Comparison of ENCODE assay signal across 18 mouse cellular contexts in genomic region chr12:71522451-71522850, GRCm38 (mm10).
A peak's percentile ranks its signal among the peaks of the same experiment; 100 is the strongest.
DNase-seq lines count a peak whose midpoint lies in the region; ATAC-seq and TF ChIP-seq lines count a peak whose summit lies in the region.
"Had no signal": no experiment of that assay in that cellular context is flagged by ENCODE, and none has a peak within 500 bp of the region (broad histone marks: within the 10 kb centered on the region; RNA-seq: fewer than 3 reads in every experiment).

No protein-coding gene starts in this region.

- H3K4me2 ChIP-seq in intestine, embryonic 14.5 days (ENCODE audit: low read length), result no peak overlapping the region
- H3K4me2 ChIP-seq in intestine, postnatal 0 days (replicated peaks; ENCODE audit: low read depth), result no peak overlapping the region
- H3K4me2 ChIP-seq in stomach, embryonic 14.5 days (replicated peaks; ENCODE audit: low read depth, low read length), result no peak overlapping the region
- no peak overlapping the region for H3K4me2 ChIP-seq in stomach, postnatal 0 days (replicated peaks; ENCODE audit: low read depth)
- H3K4me2 ChIP-seq: embryonic facial prominence, embryonic 15.5 days; hindbrain, embryonic 14.5 days; liver, embryonic 11.5 days; neural tube, embryonic 12.5 days had no signal

- TF ChIP-seq CTCF in intestine, postnatal 0 days (IDR thresholded peaks at IDR 0.05; ENCODE audit: low read depth), result no peak
- no peak for TF ChIP-seq CTCF in stomach, postnatal 0 days (IDR thresholded peaks at IDR 0.05; ENCODE audit: low read depth)

- H3K9me3 ChIP-seq in intestine, embryonic 14.5 days (ENCODE audit: control insufficient read depth, low read length), result no peaks in the 10 kb centered on the region
- no peaks in the 10 kb centered on the region for H3K9me3 ChIP-seq in intestine, postnatal 0 days (ENCODE audit: control insufficient read depth)
- H3K9me3 ChIP-seq in stomach, embryonic 14.5 days (ENCODE audit: control insufficient read depth, low read depth, low read length), result no peaks in the 10 kb centered on the region
- no peaks in the 10 kb centered on the region for H3K9me3 ChIP-seq in stomach, postnatal 0 days (ENCODE audit: control insufficient read depth, low read length)
- H3K9me3 ChIP-seq: embryonic facial prominence, embryonic 15.5 days; megakaryocyte, embryonic 14.5 days; neural tube, embryonic 12.5 days had no signal

- ATAC-seq in cerebellum, adult (ENCODE audit: insufficient number of reproducible peaks, low FRiP score, low TSS enrichment), result 0 out of 2 replicates have a peak, but pooled peaks have one; percentile 52
- no peak for ATAC-seq in intestine, embryonic 14.5 days (replicated peaks; ENCODE audit: low FRiP score, low TSS enrichment, low read depth)
- ATAC-seq in intestine, postnatal 0 days, result no peak
- no peak for ATAC-seq in stomach, embryonic 14.5 days (ENCODE audit: insufficient number of reproducible peaks, insufficient read depth, low FRiP score, low read depth)
- no peak for ATAC-seq in stomach, postnatal 0 days (ENCODE audit: low FRiP score, low TSS enrichment)
- ATAC-seq: activated CD4-positive, CD25-positive, alpha-beta regulatory T cell, adult 4 months had no signal

- H3K36me3 ChIP-seq in intestine, embryonic 14.5 days (ENCODE audit: control insufficient read depth, insufficient read depth, low read length), result no peaks in the 10 kb centered on the region
- H3K36me3 ChIP-seq in intestine, postnatal 0 days (ENCODE audit: control insufficient read depth, insufficient read depth), result no peaks in the 10 kb centered on the region
- H3K36me3 ChIP-seq in stomach, embryonic 14.5 days (ENCODE audit: control insufficient read depth, insufficient read depth, low read length), result no peaks in the 10 kb centered on the region
- no peaks in the 10 kb centered on the region for H3K36me3 ChIP-seq in stomach, postnatal 0 days (ENCODE audit: control insufficient read depth, insufficient read depth, low read length)
- H3K36me3 ChIP-seq: embryonic facial prominence, embryonic 15.5 days; neural tube, embryonic 12.5 days had no signal

- H3K27ac ChIP-seq in intestine, embryonic 14.5 days (ENCODE audit: low read depth), result peak overlapping the region; percentile 75
- no peak overlapping the region for H3K27ac ChIP-seq in intestine, postnatal 0 days (ENCODE audit: low read depth, low read length)
- H3K27ac ChIP-seq in stomach, embryonic 14.5 days (ENCODE audit: low read length), result peak overlapping the region; percentile 75; the same call in 1 of the 2 replicates
- H3K27ac ChIP-seq in stomach, postnatal 0 days (replicated peaks), result no peak overlapping the region
- H3K27ac ChIP-seq: embryonic facial prominence, embryonic 15.5 days; hindbrain, embryonic 14.5 days; neural tube, embryonic 12.5 days had no signal

- H3K4me3 ChIP-seq in intestine, embryonic 14.5 days (ENCODE audit: low read depth, low read length), result no peak overlapping the region
- no peak overlapping the region for H3K4me3 ChIP-seq in intestine, postnatal 0 days (ENCODE audit: low read depth, low read length)
- no peak overlapping the region for H3K4me3 ChIP-seq in stomach, embryonic 14.5 days (ENCODE audit: low read depth, low read length)
- no peak overlapping the region for H3K4me3 ChIP-seq in stomach, postnatal 0 days (ENCODE audit: low read depth, low read length)
- H3K4me3 ChIP-seq: embryonic facial prominence, embryonic 15.5 days; megakaryocyte, embryonic 14.5 days; neural tube, embryonic 12.5 days had no signal

- no peaks in the 10 kb centered on the region for H3K27me3 ChIP-seq in intestine, embryonic 14.5 days (replicated peaks; ENCODE audit: control insufficient read depth, insufficient read depth, low read length)
- no peaks in the 10 kb centered on the region for H3K27me3 ChIP-seq in intestine, postnatal 0 days (replicated peaks; ENCODE audit: control insufficient read depth, insufficient read depth, low read length)
- no peaks in the 10 kb centered on the region for H3K27me3 ChIP-seq in stomach, embryonic 14.5 days (ENCODE audit: control insufficient read depth, insufficient read depth, low read length)
- no peaks in the 10 kb centered on the region for H3K27me3 ChIP-seq in stomach, postnatal 0 days (ENCODE audit: control insufficient read depth, insufficient read depth, low read length)
- H3K27me3 ChIP-seq: embryonic facial prominence, embryonic 15.5 days; neural tube, embryonic 12.5 days had no signal

- TF ChIP-seq EP300 in stomach, postnatal 0 days (optimal IDR thresholded peaks at IDR 0.05), result no peak

- WGBS in intestine, embryonic 14.5 days, result 33% methylated on average over 5 of the region's 5 CpGs
- 45% methylated on average over 5 of the region's 5 CpGs for WGBS in intestine, postnatal 0 days
- WGBS in stomach, embryonic 14.5 days, result 34% methylated on average over 5 of the region's 5 CpGs
- 21% methylated on average over 5 of the region's 5 CpGs for whole genome bisulfite sequencing in stomach, postnatal 0 days

- no peak for DNase-seq in cerebellum, adult 11 months
- DNase-seq in intestine, embryonic 14.5 days (ENCODE audit: low spot score), result no peak
- no peak for DNase-seq in stomach, postnatal 0 days (ENCODE audit: low spot score)
- DNase-seq in frontal cortex, postnatal 10 days (ENCODE audit: low spot score in 2 of 2), result no peak
- DNase-seq in layer of hippocampus, adult 9-10 months (ENCODE audit: low spot score), result no peak
- DNase-seq: kidney, adult 8-10 months; layer of hippocampus, adult 9-11 months; right cerebral cortex, postnatal 4 days; thymus, postnatal 4 days had no signal

- H3K9ac ChIP-seq in intestine, embryonic 14.5 days (ENCODE audit: low read length), result no peak overlapping the region
- H3K9ac ChIP-seq in intestine, postnatal 0 days (ENCODE audit: low read depth, low read length), result no peak overlapping the region
- no peak overlapping the region for H3K9ac ChIP-seq in stomach, embryonic 14.5 days (replicated peaks; ENCODE audit: low read depth, low read length)
- H3K9ac ChIP-seq in stomach, postnatal 0 days (ENCODE audit: low read length), result no peak overlapping the region
- H3K9ac ChIP-seq: embryonic facial prominence, embryonic 15.5 days; hindbrain, embryonic 14.5 days; neural tube, embryonic 12.5 days had no signal

- peaks cover 22% of the 10 kb centered on the region for H3K4me1 ChIP-seq in intestine, embryonic 14.5 days (replicated peaks; ENCODE audit: control insufficient read depth, insufficient read depth, low read length)
- no peaks in the 10 kb centered on the region for H3K4me1 ChIP-seq in intestine, postnatal 0 days (replicated peaks; ENCODE audit: control insufficient read depth, insufficient read depth, low read length)
- H3K4me1 ChIP-seq in stomach, embryonic 14.5 days (ENCODE audit: control insufficient read depth, insufficient read depth, low read length), result 0 out of 2 replicates have a peak, but pooled peaks cover 4% of the 10 kb centered on the region
- H3K4me1 ChIP-seq in stomach, postnatal 0 days (replicated peaks; ENCODE audit: control insufficient read depth, insufficient read depth), result no peaks in the 10 kb centered on the region
- H3K4me1 ChIP-seq: embryonic facial prominence, embryonic 15.5 days; megakaryocyte, embryonic 14.5 days had no signal

Comparison
In these comparisons a context has a peak if more than half of its experiments do, and no peak if none do; other contexts are left out.
1. H3K27ac ChIP-seq: peak in intestine, embryonic 14.5 days (single experiment) and stomach, embryonic 14.5 days (single experiment); none in intestine, postnatal 0 days (single experiment) and stomach, postnatal 0 days (single experiment).